Mouse (Mus musculus) spleen, adult 2 months (tissue): Measurements from ENCODE around the gene Amz2.

ENCODE experiments used
- CTCF ChIP-seq: fragments of 200-500 bp; IDR thresholded peaks from 2 replicates; pipeline ENCODE4 v1.5.1; 2011; ENCODE audit warnings: mild to moderate bottlenecking, inconsistent platforms; ENCODE audit not compliant: insufficient read depth, insufficient read length, insufficient replicate concordance; ENCODE audit errors: extremely low read depth
- POLR2A ChIP-seq: fragments of 200-500 bp; IDR thresholded peaks from 2 replicates; pipeline ENCODE4 v1.6.1; 2011; ENCODE audit warnings: low read depth, low read length, inconsistent platforms

DNA sequence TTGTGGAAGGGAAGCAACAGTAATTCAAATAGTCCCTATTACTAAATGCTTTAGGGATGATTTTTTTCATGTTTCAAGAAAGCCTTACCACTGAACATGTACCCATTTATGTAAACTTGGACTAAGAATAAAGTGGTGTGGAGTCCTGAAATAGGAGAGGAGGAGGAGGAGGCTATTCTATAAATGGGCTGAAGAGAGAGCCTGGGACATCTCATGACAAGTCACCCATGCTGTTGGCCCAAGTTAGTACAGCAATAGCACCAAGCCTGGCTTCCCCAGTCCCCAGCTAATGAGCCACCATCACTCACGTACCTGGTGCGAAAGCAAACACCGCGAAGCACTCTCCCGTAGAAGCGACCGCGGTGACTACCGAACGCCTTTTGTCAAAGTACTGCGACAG, 32.4 kb downstream of the Amz2 start:
- TF ChIP-seq CTCF (no peak), POLR2A (no peak)
